ENCODE assay signal across 11 mouse cellular contexts in genomic region chr6:84053874-84054530, GRCm38 (mm10). TPM values are rescaled to one million over a fixed set of nuclear protein-coding genes. Genes with fewer than 3 reads are reported as not detected.
DNase-seq lines count a peak whose midpoint lies in the region; ATAC-seq lines count a peak whose summit lies in the region.
"Had no signal": no experiment of that assay in that cellular context is flagged by ENCODE, and none has a peak within 500 bp of the region (broad histone marks: within the 10 kb centered on the region; RNA-seq: fewer than 3 reads in every experiment).

No protein-coding gene starts in this region.

- H3K4me3 ChIP-seq in embryonic facial prominence, embryonic 12.5 days: no peak overlapping the region
- H3K4me3 ChIP-seq in embryonic facial prominence, embryonic 10.5 days: no peak overlapping the region
- no peak overlapping the region for H3K4me3 ChIP-seq in limb, embryonic 10.5 days
- H3K4me3 ChIP-seq: forebrain, embryonic 12.5 days; limb, embryonic 15.5 days had no signal

- no peak for ATAC-seq in embryonic facial prominence, embryonic 12.5 days (ENCODE audit: insufficient number of reproducible peaks, insufficient read depth, low FRiP score, low TSS enrichment)
- no peak for ATAC-seq in megakaryocyte progenitor cell, adult 5-6 weeks (replicated peaks; ENCODE audit: poor library complexity)

- 0 out of 2 replicates have a peak overlapping the region, but pooled peaks have one; percentile 4 for H3K27ac ChIP-seq in embryonic facial prominence, embryonic 12.5 days
- H3K27ac ChIP-seq in embryonic facial prominence, embryonic 10.5 days (replicated peaks): no peak overlapping the region
- H3K27ac ChIP-seq in limb, embryonic 10.5 days: peak overlapping the region; percentile 5
- H3K27ac ChIP-seq: forebrain, embryonic 12.5 days; limb, embryonic 15.5 days had no signal

- WGBS in embryonic facial prominence, embryonic 12.5 days: 78% methylated on average over 9 of the region's 9 CpGs
- WGBS in embryonic facial prominence, embryonic 10.5 days: 76% methylated on average over 9 of the region's 9 CpGs
- 84% methylated on average over 9 of the region's 9 CpGs for whole genome bisulfite sequencing in limb, embryonic 10.5 days

- intact Hi-C loops in heart, postnatal 14 days (cut with DNase I): no loop called here

- H3K27me3 ChIP-seq in embryonic facial prominence, embryonic 12.5 days: no peaks in the 10 kb centered on the region
- no peaks in the 10 kb centered on the region for H3K27me3 ChIP-seq in embryonic facial prominence, embryonic 10.5 days (replicated peaks; ENCODE audit: low read depth, poor library complexity, severe bottlenecking)
- no peaks in the 10 kb centered on the region for H3K27me3 ChIP-seq in limb, embryonic 10.5 days (ENCODE audit: low read depth, poor library complexity, severe bottlenecking)
- H3K27me3 ChIP-seq: forebrain, embryonic 12.5 days; limb, embryonic 15.5 days had no signal

- no peak overlapping the region for H3K9ac ChIP-seq in embryonic facial prominence, embryonic 12.5 days
- H3K9ac ChIP-seq: forebrain, embryonic 12.5 days; limb, embryonic 15.5 days had no signal

- no peak for DNase-seq in embryonic facial prominence, embryonic 10.5 days (ENCODE audit: low spot score)
- peak; percentile 39 for DNase-seq in adrenal gland, postnatal 14 days
- peak; percentile 33 for DNase-seq in heart, postnatal 14 days
- no peak for DNase-seq in limb, embryonic 10.5 days (ENCODE audit: low spot score)
- DNase-seq in adipocyte (ENCODE audit: low spot score): no peak
- DNase-seq in cerebellum, adult 9-11 months: no peak
- DNase-seq: cerebellum, postnatal 25 days had no signal

- H3K4me1 ChIP-seq in embryonic facial prominence, embryonic 12.5 days: no peaks in the 10 kb centered on the region
- 0 out of 2 replicates have a peak, but pooled peaks cover 6% of the 10 kb centered on the region for H3K4me1 ChIP-seq in embryonic facial prominence, embryonic 10.5 days
- peaks cover 21% of the 10 kb centered on the region; the same call in 1 of the 2 replicates for H3K4me1 ChIP-seq in limb, embryonic 10.5 days
- H3K4me1 ChIP-seq: limb, embryonic 15.5 days had no signal

- H3K4me2 ChIP-seq in embryonic facial prominence, embryonic 12.5 days (replicated peaks): no peak overlapping the region
- H3K4me2 ChIP-seq: forebrain, embryonic 12.5 days; limb, embryonic 15.5 days had no signal

- H3K9me3 ChIP-seq in embryonic facial prominence, embryonic 12.5 days: no peaks in the 10 kb centered on the region
- no peaks in the 10 kb centered on the region for H3K9me3 ChIP-seq in embryonic facial prominence, embryonic 10.5 days
- H3K9me3 ChIP-seq in limb, embryonic 10.5 days (replicated peaks): no peaks in the 10 kb centered on the region
- H3K9me3 ChIP-seq: forebrain, embryonic 12.5 days; limb, embryonic 15.5 days had no signal

- no peaks in the 10 kb centered on the region for H3K36me3 ChIP-seq in embryonic facial prominence, embryonic 12.5 days
- no peaks in the 10 kb centered on the region for H3K36me3 ChIP-seq in embryonic facial prominence, embryonic 10.5 days (replicated peaks)
- no peaks in the 10 kb centered on the region for H3K36me3 ChIP-seq in limb, embryonic 10.5 days
- H3K36me3 ChIP-seq: forebrain, embryonic 12.5 days; limb, embryonic 15.5 days had no signal

RNA-seq across cellular contexts. Expression of gene Dysf, which starts 45.6 kb away (rescaled TPM):
- polyA plus RNA-seq in embryonic facial prominence, embryonic 12.5 days (2016; fragmentation: Nextera tagmentation; extraction: Ambion mirVana): 8.7 and 10.9 TPM in 2 replicates
- 5.4 and 6.0 TPM in 2 replicates for polyA plus RNA-seq in embryonic facial prominence, embryonic 10.5 days (2016; fragmentation: Nextera tagmentation; extraction: Ambion mirVana)
- 42.4 and 49.2 TPM in 2 replicates for total RNA-seq in adrenal gland, postnatal 14 days (2021)
- total RNA-seq in heart, postnatal 14 days (2021): 100 to 1,000 TPM; 115 to 119 TPM
- polyA plus RNA-seq in limb, embryonic 10.5 days (2016; fragmentation: Nextera tagmentation; extraction: Ambion mirVana): 11.1 and 14.6 TPM in 2 replicates
- total RNA-seq in megakaryocyte progenitor cell, adult 5-6 weeks (2015): not detected in 2 replicates
- not detected in 2 replicates for total RNA-seq in megakaryocyte progenitor cell, adult 5-6 weeks (2017)

Comparison
In these comparisons a context has a peak if more than half of its experiments do, and no peak if none do; other contexts are left out.
1. DNase-seq: peak in adrenal gland, postnatal 14 days (single experiment) and heart, postnatal 14 days (2 of 2); none in embryonic facial prominence, embryonic 10.5 days (single experiment), limb, embryonic 10.5 days (single experiment), adipocyte (single experiment) and cerebellum, adult 9-11 months (single experiment).
2. RNA of gene Dysf, which starts 45.6 kb away (total RNA-seq): 115 to 119 TPM in heart, postnatal 14 days and 42.4 to 49.2 TPM in adrenal gland, postnatal 14 days; not detected in megakaryocyte progenitor cell, adult 5-6 weeks; every median in the first group is over 10 times any median in the second.